Mouse (Mus musculus): ENCODE measurements at regions not wholly inside any gene's neighbourhood (a gene's known extent, or its start where the extent isn't known, plus 50 kb on each side); places are given as distances from the start of the nearest gene placed in this dataset.

GRCm38 (mm10) chr8:86360283-86360682 is 220.2 kb downstream of the Abcc12 start:
- DNase-seq (ENCODE audit: low spot score): no peak

GRCm38 (mm10) chr8:86359518-86359917 is 221.0 kb downstream of the Abcc12 start:
- no peak for DNase-seq (ENCODE audit: low spot score)

GRCm38 (mm10) chr8:86353816-86354215 is 226.7 kb downstream of the Abcc12 start:
- DNase-seq (ENCODE audit: low spot score): no peak

- no peak for DNase-seq (ENCODE audit: low spot score)
Measured at GRCm38 (mm10) chr8:86351545-86352190, 228.8 kb downstream of the Abcc12 start.

GRCm38 (mm10) chr8:86350128-86350527 is 230.4 kb downstream of the Abcc12 start:
- DNase-seq (ENCODE audit: low spot score): no peak

GRCm38 (mm10) chr8:86342016-86342684 is 238.3 kb downstream of the Abcc12 start:
- DNase-seq (ENCODE audit: low spot score): no peak

- DNase-seq (ENCODE audit: low spot score): no peak
Measured at GRCm38 (mm10) chr8:86338574-86339264, 241.8 kb downstream of the Abcc12 start.

- DNase-seq (ENCODE audit: low spot score): no peak
Measured at GRCm38 (mm10) chr8:86331383-86331782, 249.1 kb downstream of the Abcc12 start.

- DNase-seq (ENCODE audit: low spot score): no peak
Measured at GRCm38 (mm10) chr8:86328626-86329025, 251.9 kb downstream of the Abcc12 start.

GRCm38 (mm10) chr8:86327982-86328381 is 252.5 kb downstream of the Abcc12 start:
- no peak for DNase-seq (ENCODE audit: low spot score)

- no peak for DNase-seq (ENCODE audit: low spot score)
Measured at GRCm38 (mm10) chr8:86325040-86325439, 255.4 kb downstream of the Abcc12 start.

GRCm38 (mm10) chr8:86324542-86324941 is 255.9 kb downstream of the Abcc12 start:
- DNase-seq (ENCODE audit: low spot score): no peak

GRCm38 (mm10) chr8:86323823-86324222 is 256.7 kb downstream of the Abcc12 start:
- no peak for DNase-seq (ENCODE audit: low spot score)

GRCm38 (mm10) chr8:86322494-86322893 is 258.0 kb downstream of the Abcc12 start:
- no peak for DNase-seq (ENCODE audit: low spot score)

- no peak for DNase-seq (ENCODE audit: low spot score)
Measured at GRCm38 (mm10) chr8:86320938-86321337, 259.5 kb downstream of the Abcc12 start.

GRCm38 (mm10) chr8:86318531-86318930 is 262.0 kb downstream of the Abcc12 start:
- DNase-seq (ENCODE audit: low spot score): no peak

GRCm38 (mm10) chr8:86316236-86316635 is 264.2 kb downstream of the Abcc12 start:
- DNase-seq (ENCODE audit: low spot score): no peak

GRCm38 (mm10) chr8:86309460-86309859 is 271.0 kb downstream of the Abcc12 start:
- DNase-seq (ENCODE audit: low spot score): no peak

GRCm38 (mm10) chr8:86307339-86307738 is 273.1 kb downstream of the Abcc12 start:
- DNase-seq (ENCODE audit: low spot score): no peak

GRCm38 (mm10) chr8:86301885-86302509 is 278.5 kb downstream of the Abcc12 start:
- DNase-seq (ENCODE audit: low spot score): no peak

- no peak for DNase-seq (ENCODE audit: low spot score)
Measured at GRCm38 (mm10) chr8:86288713-86289384, 291.6 kb downstream of the Abcc12 start.

Measured in thymus, postnatal 0 days (tissue).